Mouse (Mus musculus) olfactory bulb, adult 2 months (tissue): Measurements from ENCODE around the gene Cnpy3.

Experiments
- CTCF ChIP-seq: fragments of 200-500 bp; IDR thresholded peaks from 2 replicates; pipeline ENCODE4 v1.5.1; 2012; ENCODE audit warnings: low read depth, mild to moderate bottlenecking, low read length, moderate library complexity; ENCODE audit not compliant: insufficient read depth
- POLR2A ChIP-seq: fragments of 200-500 bp; IDR thresholded peaks from 2 replicates; pipeline ENCODE4 v1.6.1; 2012; ENCODE audit warnings: mild to moderate bottlenecking, low read depth, low read length, moderate library complexity; ENCODE audit not compliant: insufficient read depth

- no peak for TF ChIP-seq CTCF
- no peak for TF ChIP-seq POLR2A
Measured at GRCm38 (mm10) chr17:46774131-46774472, 22.1 kb upstream of the Cnpy3 start.
